Mouse (Mus musculus): Measurements from ENCODE around the gene 1700018F24Rik.

DNA sequence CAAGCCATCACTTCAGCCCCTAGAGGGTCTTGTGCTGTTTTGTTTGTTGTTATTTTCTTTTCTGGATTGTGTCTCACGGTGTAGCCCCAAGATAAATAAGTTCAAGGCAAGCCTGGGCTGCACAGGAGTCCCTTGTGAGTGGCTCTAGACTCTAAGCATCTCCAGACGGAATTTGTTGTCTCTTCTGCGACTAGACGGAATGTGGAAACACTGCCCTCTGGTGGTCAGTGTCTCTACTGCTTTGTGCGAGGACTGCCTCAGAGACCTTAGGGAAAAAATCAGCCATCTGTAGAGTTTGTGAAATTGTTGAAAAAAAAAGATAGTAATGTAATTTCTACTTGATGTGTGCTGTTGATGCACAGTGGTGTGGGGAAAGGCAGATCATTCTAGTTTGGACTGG, 26.9 kb downstream of the 1700018F24Rik start:
- TF ChIP-seq CTCF (IDR thresholded peaks at IDR 0.05; ENCODE audit: borderline replicate concordance, insufficient read depth, low read depth, low read length) (peak; percentile 77), POLR2A (IDR thresholded peaks at IDR 0.05; ENCODE audit: borderline replicate concordance, insufficient read depth, low read length) (no peak)
